In genomic region chr11:34872432-34872831, GRCm38 (mm10) we compare ENCODE assay signal across 32 mouse cellular contexts.
"Had no signal": no experiment of that assay in that cellular context is flagged by ENCODE, and none has a peak within 500 bp of the region (broad histone marks: within the 10 kb centered on the region; RNA-seq: fewer than 3 reads in every experiment).

No protein-coding gene starts in this region.

- H3K9me3 ChIP-seq: heart, embryonic 12.5 days; heart, embryonic 13.5 days; heart, embryonic 15.5 days; hindbrain, embryonic 10.5 days; hindbrain, embryonic 12.5 days; hindbrain, embryonic 13.5 days; hindbrain, embryonic 15.5 days; intestine, embryonic 15.5 days; kidney, embryonic 15.5 days had no signal

- H3K36me3 ChIP-seq: heart, embryonic 12.5 days; heart, embryonic 13.5 days; heart, embryonic 15.5 days; hindbrain, embryonic 10.5 days; hindbrain, embryonic 12.5 days; hindbrain, embryonic 13.5 days; hindbrain, embryonic 15.5 days; intestine, embryonic 15.5 days; kidney, embryonic 15.5 days had no signal

- H3K9ac ChIP-seq: heart, embryonic 12.5 days; heart, embryonic 13.5 days; heart, embryonic 15.5 days; hindbrain, embryonic 12.5 days; hindbrain, embryonic 13.5 days; hindbrain, embryonic 14.5 days; hindbrain, embryonic 15.5 days; intestine, embryonic 15.5 days; kidney, embryonic 15.5 days had no signal

- H3K27ac ChIP-seq: heart, embryonic 13.5 days; heart, embryonic 15.5 days; hindbrain, embryonic 10.5 days; hindbrain, embryonic 12.5 days; hindbrain, embryonic 13.5 days; hindbrain, embryonic 14.5 days; hindbrain, embryonic 15.5 days; hindbrain, postnatal 0 days; intestine, embryonic 15.5 days; kidney, embryonic 15.5 days; kidney, postnatal 0 days; layer of hippocampus, adult 2 months; left cerebral cortex, adult 2 months had no signal

- H3K4me2 ChIP-seq: heart, embryonic 12.5 days; heart, embryonic 13.5 days; heart, embryonic 15.5 days; hindbrain, embryonic 12.5 days; hindbrain, embryonic 13.5 days; hindbrain, embryonic 14.5 days; hindbrain, embryonic 15.5 days; intestine, embryonic 15.5 days; kidney, embryonic 15.5 days had no signal

- ATAC-seq: hindbrain, embryonic 16.5 days; hindbrain, postnatal 0 days; inflammation-experienced regulatory T-cells, adult 6 months; intestine, embryonic 15.5 days; intestine, embryonic 16.5 days; intestine, postnatal 0 days had no signal

- H3K4me1 ChIP-seq: heart, embryonic 12.5 days; heart, embryonic 13.5 days; heart, embryonic 15.5 days; hindbrain, embryonic 10.5 days; hindbrain, embryonic 12.5 days; hindbrain, embryonic 13.5 days; hindbrain, embryonic 15.5 days; intestine, embryonic 15.5 days; kidney, embryonic 15.5 days had no signal

- DNase-seq: heart, postnatal 14 days; heart, postnatal 4 days; kidney, adult 11 months; kidney, adult 18-20 months; kidney, adult 2 months; kidney, adult 8-10 months; kidney, adult 9 months; kidney, postnatal 10 days; kidney, postnatal 14 days; kidney, postnatal 25 days; kidney, postnatal 36 days; kidney, postnatal 4 days; layer of hippocampus, adult 9-11 months; layer of hippocampus, postnatal 36 days had no signal

- H3K27me3 ChIP-seq: heart, embryonic 12.5 days; heart, embryonic 13.5 days; heart, embryonic 15.5 days; hindbrain, embryonic 12.5 days; hindbrain, embryonic 13.5 days; hindbrain, embryonic 15.5 days; intestine, embryonic 15.5 days; kidney, embryonic 15.5 days had no signal

- H3K4me3 ChIP-seq: heart, embryonic 12.5 days; heart, embryonic 13.5 days; heart, embryonic 15.5 days; hindbrain, embryonic 10.5 days; hindbrain, embryonic 12.5 days; hindbrain, embryonic 13.5 days; hindbrain, embryonic 15.5 days; intestine, embryonic 15.5 days; kidney, embryonic 15.5 days; layer of hippocampus, adult 2 months; left cerebral cortex, adult 2 months had no signal
